Mouse (Mus musculus) urinary bladder, postnatal 4 days (tissue): ENCODE results near the gene 1700029J07Rik.

Source experiments
- DNase-seq, 2 experiments: peaks; one replicate each; pipeline ENCODE4 v3.0.0; 2021 to 2022; ENCODE audit warnings: low spot score in 2 of 2

The 1700029J07Rik gene

GRCm38 (mm10) chr8:45950622-45951021 is 24.4 kb downstream of the 1700029J07Rik start:
- no peak for DNase-seq

- DNase-seq, result no peak
Observed at GRCm38 (mm10) chr8:45946283-45946682, 28.8 kb downstream of the 1700029J07Rik start.

DNA sequence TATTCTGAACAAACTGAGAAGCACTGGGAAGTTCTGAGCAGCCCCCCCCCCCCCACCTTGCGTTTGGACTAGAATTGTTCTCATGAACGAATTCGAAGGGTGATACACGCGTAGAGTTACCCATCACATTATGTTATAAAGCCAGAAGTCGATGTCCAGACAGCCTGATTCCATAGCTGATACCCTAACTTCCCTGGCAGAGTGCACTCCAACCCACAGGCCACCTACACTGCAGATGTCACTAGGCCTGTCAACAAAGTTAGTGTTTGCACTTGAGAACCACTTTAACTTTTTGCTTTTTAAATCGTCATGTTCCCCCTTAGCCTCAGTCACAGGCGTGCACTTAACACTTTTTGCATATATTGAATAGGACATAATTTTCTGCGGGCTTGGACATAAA is 38.1 kb downstream of the 1700029J07Rik start:
- DNase-seq, result no peak

- DNase-seq, result peak; percentile 90 to 98
Observed at GRCm38 (mm10) chr8:45934582-45935014, 40.5 kb downstream of the 1700029J07Rik start, which contains the start of gene Ccdc110. Ccdc110 (plus strand) TSS chr8:45934619.

- DNase-seq, result no peak
Observed at GRCm38 (mm10) chr8:45922116-45922515, 52.9 kb downstream of the 1700029J07Rik start.

GRCm38 (mm10) chr8:45920392-45920791 is 54.7 kb downstream of the 1700029J07Rik start:
- no peak for DNase-seq

DNA sequence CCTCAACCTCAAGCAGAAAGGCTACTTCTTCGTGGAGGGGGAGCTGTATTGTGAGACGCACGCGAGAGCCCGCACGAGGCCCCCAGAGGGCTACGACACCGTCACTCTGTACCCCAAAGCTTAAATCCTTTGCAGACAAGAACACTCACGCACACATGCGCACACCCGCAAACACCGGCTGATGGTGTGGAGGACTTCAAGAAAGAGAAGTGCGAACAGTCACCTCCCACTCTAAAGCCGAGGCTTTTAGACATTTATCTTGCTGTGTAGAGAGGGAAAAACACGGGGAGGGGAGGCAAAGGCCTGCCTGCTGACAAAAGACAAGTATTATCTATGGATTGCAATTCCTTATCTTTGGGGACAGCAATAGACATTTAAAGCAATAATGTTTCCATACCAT is 56.2 kb downstream of the 1700029J07Rik start:
- no peak for DNase-seq

DNA sequence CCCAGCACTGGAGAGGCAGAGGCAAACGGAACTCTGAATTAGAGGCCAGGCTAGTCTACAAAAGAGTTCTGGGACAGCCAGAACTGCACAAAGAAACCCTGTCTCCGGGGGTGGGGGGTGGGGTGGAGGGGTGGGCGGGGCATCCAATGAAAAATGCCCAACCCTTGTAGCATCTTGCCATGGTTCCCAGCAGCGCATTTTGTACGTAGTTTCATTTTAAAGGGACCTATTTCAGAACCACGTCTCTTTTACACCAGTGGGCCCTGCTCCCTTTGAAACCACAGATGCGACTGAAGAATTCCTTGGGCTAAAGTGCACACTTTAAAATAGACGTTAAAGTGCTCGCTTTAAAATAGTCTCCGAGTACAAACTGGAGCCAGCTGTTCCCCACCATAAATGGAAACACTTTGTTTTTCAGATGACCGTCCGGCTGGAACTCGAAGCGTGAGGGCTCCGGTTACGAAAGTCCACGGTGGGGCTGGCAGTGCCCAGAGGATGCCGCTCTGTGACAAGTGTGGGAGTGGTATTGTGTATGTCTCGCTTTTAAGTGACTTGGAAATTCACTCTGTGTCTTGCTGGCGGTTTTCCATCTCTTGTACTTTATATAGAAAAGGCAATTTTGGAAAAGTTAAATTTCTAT is 57.9 kb downstream of the 1700029J07Rik start:
- DNase-seq, result no peak

DNA sequence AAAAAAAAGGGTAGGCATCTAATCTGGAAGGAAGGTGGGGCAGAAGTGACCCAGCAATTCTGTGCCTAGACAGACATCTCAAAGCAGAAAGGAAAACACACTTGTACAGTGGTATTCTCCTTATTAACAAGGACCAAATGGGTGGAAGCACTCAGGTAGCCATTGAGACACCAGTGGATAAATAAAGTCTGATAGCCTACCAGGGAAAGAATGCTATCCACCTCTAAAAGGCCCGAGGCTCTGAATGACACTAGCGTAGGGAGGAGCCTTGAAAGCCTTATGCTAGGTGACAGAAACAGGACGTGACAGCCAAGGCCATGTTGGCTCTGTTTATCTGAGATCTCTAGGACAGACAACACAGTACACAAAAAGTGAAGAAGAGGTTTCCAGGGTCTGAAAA is 58.6 kb downstream of the 1700029J07Rik start:
- no peak for DNase-seq

GRCm38 (mm10) chr8:45913707-45914106 is 61.3 kb downstream of the 1700029J07Rik start:
- DNase-seq, result no peak

- DNase-seq, result no peak
Observed at GRCm38 (mm10) chr8:45906251-45906619, 68.8 kb downstream of the 1700029J07Rik start.

DNA sequence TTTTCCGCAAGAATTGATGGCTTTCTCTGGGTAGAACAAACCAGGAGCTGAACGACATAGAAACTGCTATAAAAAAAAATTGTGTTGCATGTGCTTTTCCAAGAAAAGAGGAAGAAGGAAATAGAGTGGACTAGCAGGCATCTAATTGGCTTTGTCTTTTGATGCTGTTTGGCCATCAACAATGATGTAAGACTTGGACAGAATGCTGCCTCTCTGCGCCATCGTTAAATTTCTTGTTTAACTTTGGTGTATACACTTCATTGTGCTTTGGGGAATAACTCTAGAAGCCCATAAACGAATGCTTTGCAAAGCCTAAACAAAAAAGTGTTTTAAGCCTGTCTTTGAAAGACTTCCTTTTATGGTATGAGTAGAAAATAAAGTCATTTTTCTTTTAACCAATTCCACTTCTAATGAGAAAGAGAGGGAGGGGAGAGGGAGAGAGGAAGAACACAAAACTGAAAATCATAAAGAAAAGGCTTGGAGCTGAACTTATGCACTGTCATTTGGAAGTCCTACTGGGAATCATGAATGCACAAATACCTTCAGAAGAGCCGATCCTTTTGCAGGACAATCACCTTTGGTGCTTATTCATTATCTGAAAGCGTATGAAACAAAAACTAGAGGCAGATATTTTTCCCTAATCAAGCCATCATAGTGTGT is 69.3 kb downstream of the 1700029J07Rik start:
- no peak for DNase-seq

DNA sequence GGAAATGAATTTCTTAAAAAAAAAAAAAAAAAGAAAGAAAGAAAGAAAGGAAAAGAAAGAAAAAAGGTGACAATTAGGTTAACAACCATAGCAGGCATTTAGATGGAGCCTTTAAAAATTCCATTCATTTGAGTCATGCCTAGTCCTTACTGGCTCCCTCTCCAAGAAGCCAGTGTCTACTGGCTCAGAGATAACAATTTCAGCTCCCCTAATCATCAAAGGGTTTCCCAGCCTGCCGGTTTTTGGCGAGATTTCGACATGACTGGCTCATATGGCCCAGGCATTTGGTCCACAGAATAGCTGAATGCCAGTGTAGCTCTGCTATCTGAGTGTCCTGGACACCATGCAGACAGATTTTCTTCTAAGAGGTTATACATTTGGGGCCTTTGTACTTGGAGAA is 71.4 kb downstream of the 1700029J07Rik start:
- DNase-seq, result no peak
